Mouse (Mus musculus): ENCODE data around the gene Magohb.

The Magohb gene

GRCm38 (mm10) chr6:131247206-131247605 lies 45.8 kb downstream of the Magohb start, which contains the start of gene Klra2:
TSS of gene Klra2 (minus strand) at chr6:131247362.
- DNase-seq, result no peak

GRCm38 (mm10) chr6:131245081-131245480 lies 48.0 kb downstream of the Magohb start:
- DNase-seq, result no peak
